Mouse (Mus musculus): ENCODE results near the gene Gm26602. TPM values are rescaled to one million over a fixed set of nuclear protein-coding genes. Genes with fewer than 3 reads are reported as not detected.

Gene Gm26602
- polyA plus RNA-seq, 1 experiment from 2014 or later, result 5.3 TPM

- Histone ChIP-seq H3K9ac (replicated peaks; ENCODE audit: low read depth, low read length) (peak overlapping the region; percentile 73; the same call in 1 of the 2 replicates), H3K4me2 (replicated peaks; ENCODE audit: low read depth, low read length) (peak overlapping the region; percentile 85), H3K9me3 (ENCODE audit: control insufficient read depth, low read depth, low read length) (no peaks in the 10 kb centered on the region), H3K36me3 (ENCODE audit: control insufficient read depth, insufficient read depth, low read length) (peaks cover 2% of the 10 kb centered on the region), H3K27ac (ENCODE audit: low read length) (no peak overlapping the region), H3K4me3 (ENCODE audit: low read depth, low read length) (peak overlapping the region; percentile 52), H3K4me1 (ENCODE audit: control insufficient read depth, insufficient read depth, low read length) (peaks cover 45% of the 10 kb centered on the region), H3K27me3 (ENCODE audit: control insufficient read depth, insufficient read depth, low read length) (peaks cover 45% of the 10 kb centered on the region)
- WGBS, result 72% methylated on average over 5 of the region's 5 CpGs
- no peak for ATAC-seq (ENCODE audit: insufficient number of reproducible peaks, insufficient read depth, low FRiP score, low read depth)
Measured at GRCm38 (mm10) chr10:79917532-79918100, 7.0 kb downstream of the Gm26602 start.

DNA sequence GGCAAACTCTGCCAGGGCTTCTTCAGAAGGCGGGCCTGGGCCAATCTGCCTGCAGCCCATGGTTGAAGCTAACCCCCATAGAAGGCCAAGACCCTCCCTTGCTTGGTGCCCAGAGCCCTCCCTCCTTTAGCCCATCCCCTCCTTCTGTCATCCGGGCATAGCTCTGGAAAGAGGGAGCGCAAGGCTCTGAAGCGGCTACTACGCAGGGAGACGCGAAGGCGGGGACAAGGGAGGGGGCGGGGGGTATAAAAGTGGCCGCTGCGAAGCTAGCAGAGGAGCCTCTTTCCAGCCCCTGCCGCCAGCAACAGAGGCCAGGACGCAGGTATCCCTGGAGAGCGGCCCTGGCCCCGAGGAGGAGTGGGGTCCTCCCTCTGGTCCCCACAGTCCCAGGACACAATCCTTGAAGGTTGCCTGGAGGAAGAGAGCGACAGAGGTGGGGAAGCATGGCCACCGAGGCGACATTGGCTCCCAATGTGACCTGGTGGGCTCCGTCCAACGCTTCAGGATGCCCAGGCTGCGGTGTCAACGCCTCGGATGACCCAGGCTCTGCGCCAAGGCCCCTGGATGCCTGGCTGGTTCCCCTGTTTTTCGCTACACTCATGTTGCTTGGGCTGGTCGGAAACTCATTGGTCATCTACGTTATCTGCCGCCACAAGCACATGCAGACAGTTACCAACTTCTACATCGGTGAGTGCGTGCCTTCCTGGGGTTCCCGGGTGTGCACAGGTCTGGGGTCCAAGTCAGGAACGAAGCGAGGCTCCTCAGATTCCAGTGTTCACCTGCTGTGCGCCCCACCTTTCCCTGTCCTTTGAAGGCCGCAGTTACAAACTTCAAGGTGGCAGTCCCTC, 7.8 kb downstream of the Gm26602 start:
- 10% methylated on average over 35 of the region's 35 CpGs for WGBS
- H3K27ac ChIP-seq (ENCODE audit: low read length), result no peak overlapping the region
- no peak overlapping the region for H3K9ac ChIP-seq (replicated peaks; ENCODE audit: low read depth, low read length)
- no peaks in the 10 kb centered on the region for H3K9me3 ChIP-seq (ENCODE audit: control insufficient read depth, low read depth, low read length)
- peaks cover 50% of the 10 kb centered on the region for H3K27me3 ChIP-seq (ENCODE audit: control insufficient read depth, insufficient read depth, low read length)
- H3K4me2 ChIP-seq (replicated peaks; ENCODE audit: low read depth, low read length), result peak overlapping the region; percentile 35
- peak overlapping the region; percentile 21 for H3K4me3 ChIP-seq (ENCODE audit: low read depth, low read length)
- H3K4me1 ChIP-seq (ENCODE audit: control insufficient read depth, insufficient read depth, low read length), result peaks cover 45% of the 10 kb centered on the region
- no peak for ATAC-seq (ENCODE audit: insufficient number of reproducible peaks, insufficient read depth, low FRiP score, low read depth)
- no peaks in the 10 kb centered on the region for H3K36me3 ChIP-seq (ENCODE audit: control insufficient read depth, insufficient read depth, low read length)

GRCm38 (mm10) chr10:79919251-79919849, 8.7 kb downstream of the Gm26602 start:
- Histone ChIP-seq H3K4me3 (ENCODE audit: low read depth, low read length) (peak overlapping the region; percentile 17), H3K4me2 (replicated peaks; ENCODE audit: low read depth, low read length) (peak overlapping the region; percentile 26), H3K27me3 (ENCODE audit: control insufficient read depth, insufficient read depth, low read length) (peaks cover 50% of the 10 kb centered on the region), H3K36me3 (ENCODE audit: control insufficient read depth, insufficient read depth, low read length) (no peaks in the 10 kb centered on the region), H3K9ac (replicated peaks; ENCODE audit: low read depth, low read length) (no peak overlapping the region), H3K4me1 (ENCODE audit: control insufficient read depth, insufficient read depth, low read length) (peaks cover 44% of the 10 kb centered on the region), H3K9me3 (ENCODE audit: control insufficient read depth, low read depth, low read length) (no peaks in the 10 kb centered on the region), H3K27ac (ENCODE audit: low read length) (no peak overlapping the region)
- no peak for ATAC-seq (ENCODE audit: insufficient number of reproducible peaks, insufficient read depth, low FRiP score, low read depth)
- WGBS, result 5% methylated on average over 21 of the region's 21 CpGs

DNA sequence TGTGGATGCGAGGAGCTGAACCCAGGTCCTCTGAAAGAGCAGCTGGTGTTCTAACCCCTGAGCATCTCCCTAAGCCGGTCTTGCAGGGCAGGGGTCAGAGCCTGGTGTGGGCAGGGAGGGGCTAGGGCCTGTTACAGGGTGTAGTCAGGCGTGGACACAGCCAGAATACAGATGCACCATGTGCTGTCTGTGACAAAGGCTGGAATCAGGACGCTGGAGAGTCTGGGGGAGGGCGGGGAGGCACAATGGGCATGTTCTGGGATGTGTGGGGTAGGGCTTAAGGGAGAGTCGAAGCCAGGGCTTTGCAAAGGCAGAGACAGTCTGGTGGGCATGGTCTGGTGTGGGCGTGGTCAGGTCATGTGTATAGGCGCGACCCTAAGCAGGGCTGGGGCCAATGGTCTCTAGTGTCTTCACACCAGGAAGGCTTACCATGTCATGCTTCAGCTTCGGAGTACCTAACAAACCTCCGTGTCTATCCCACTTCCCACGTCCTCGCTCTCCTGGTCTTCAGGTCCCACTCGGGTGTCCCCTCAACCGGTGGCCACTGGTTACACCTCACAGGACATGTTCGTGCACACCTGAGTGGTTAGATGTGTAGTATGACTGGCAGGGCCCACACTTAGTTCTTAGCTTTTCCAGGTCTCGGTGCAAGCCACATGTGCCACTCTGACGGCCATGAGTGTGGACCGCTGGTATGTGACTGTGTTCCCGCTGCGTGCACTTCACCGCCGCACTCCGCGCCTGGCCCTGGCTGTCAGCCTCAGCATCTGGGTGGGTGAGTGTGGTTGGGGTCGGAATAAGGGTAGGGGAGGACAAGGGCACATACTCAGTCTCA, 9.6 kb downstream of the Gm26602 start:
- Histone ChIP-seq H3K4me1 (ENCODE audit: control insufficient read depth, insufficient read depth, low read length) (peaks cover 35% of the 10 kb centered on the region), H3K9me3 (ENCODE audit: control insufficient read depth, low read depth, low read length) (no peaks in the 10 kb centered on the region), H3K4me3 (ENCODE audit: low read depth, low read length) (no peak overlapping the region), H3K36me3 (ENCODE audit: control insufficient read depth, insufficient read depth, low read length) (no peaks in the 10 kb centered on the region), H3K27ac (ENCODE audit: low read length) (no peak overlapping the region), H3K4me2 (replicated peaks; ENCODE audit: low read depth, low read length) (peak overlapping the region; percentile 42; the same call in 1 of the 2 replicates), H3K27me3 (ENCODE audit: control insufficient read depth, insufficient read depth, low read length) (peaks cover 50% of the 10 kb centered on the region), H3K9ac (replicated peaks; ENCODE audit: low read depth, low read length) (no peak overlapping the region)
- 17% methylated on average over 26 of the region's 26 CpGs for WGBS
- no peak for ATAC-seq (ENCODE audit: insufficient number of reproducible peaks, insufficient read depth, low FRiP score, low read depth)

DNA sequence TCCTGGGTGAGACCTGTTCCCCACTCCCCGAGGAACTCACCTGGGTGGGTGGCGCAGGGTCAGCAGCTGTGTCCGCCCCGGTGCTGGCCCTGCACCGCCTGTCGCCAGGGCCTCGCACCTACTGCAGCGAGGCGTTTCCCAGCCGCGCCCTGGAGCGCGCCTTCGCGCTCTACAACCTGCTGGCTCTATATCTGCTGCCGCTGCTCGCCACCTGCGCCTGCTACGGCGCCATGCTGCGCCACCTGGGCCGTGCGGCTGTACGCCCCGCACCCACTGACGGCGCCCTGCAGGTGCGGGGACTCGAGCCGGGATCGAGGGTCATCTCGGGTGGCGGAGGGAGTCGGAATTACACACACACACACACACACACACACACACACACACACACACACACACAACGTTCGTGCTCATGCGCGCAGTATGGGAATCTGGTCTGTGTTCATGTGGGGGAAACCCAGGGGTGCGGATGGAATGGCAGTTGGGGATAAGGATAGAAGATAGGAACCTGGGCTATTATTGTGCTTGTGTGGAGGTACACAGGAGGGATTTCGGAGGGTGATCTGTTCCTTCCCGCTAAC, 10.4 kb downstream of the Gm26602 start, which contains the start of gene R3hdm4:
TSS of gene R3hdm4 (minus strand) at position 251 of the 578 bp plus-strand sequence.
- ATAC-seq (ENCODE audit: insufficient number of reproducible peaks, insufficient read depth, low FRiP score, low read depth), result no peak
- Histone ChIP-seq H3K4me1 (ENCODE audit: control insufficient read depth, insufficient read depth, low read length) (peaks cover 33% of the 10 kb centered on the region), H3K36me3 (ENCODE audit: control insufficient read depth, insufficient read depth, low read length) (no peaks in the 10 kb centered on the region), H3K4me3 (ENCODE audit: low read depth, low read length) (peak within 1 kb of the TSS; percentile 22), H3K4me2 (replicated peaks; ENCODE audit: low read depth, low read length) (peak within 1 kb of the TSS; percentile 42), H3K27me3 (ENCODE audit: control insufficient read depth, insufficient read depth, low read length) (peaks cover 50% of the 10 kb centered on the region), H3K27ac (ENCODE audit: low read length) (no peak within 1 kb of the TSS), H3K9me3 (ENCODE audit: control insufficient read depth, low read depth, low read length) (no peaks in the 10 kb centered on the region), H3K9ac (replicated peaks; ENCODE audit: low read depth, low read length) (no peak within 1 kb of the TSS)
- WGBS, result 5% methylated on average over 41 of the region's 41 CpGs

DNA sequence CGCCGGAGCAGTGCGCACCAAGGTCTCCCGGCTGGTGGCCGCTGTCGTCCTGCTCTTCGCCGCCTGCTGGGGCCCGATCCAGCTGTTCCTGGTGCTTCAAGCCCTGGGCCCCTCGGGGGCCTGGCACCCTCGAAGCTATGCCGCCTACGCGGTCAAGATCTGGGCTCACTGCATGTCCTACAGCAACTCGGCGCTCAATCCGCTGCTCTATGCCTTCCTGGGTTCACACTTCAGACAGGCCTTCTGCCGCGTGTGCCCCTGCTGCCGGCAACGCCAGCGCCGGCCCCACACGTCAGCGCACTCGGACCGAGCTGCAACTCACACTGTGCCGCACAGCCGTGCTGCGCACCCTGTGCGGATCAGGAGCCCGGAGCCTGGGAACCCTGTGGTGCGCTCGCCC, 10.9 kb downstream of the Gm26602 start:
- peaks cover 34% of the 10 kb centered on the region; the same call in 1 of the 2 replicates for H3K4me1 ChIP-seq (ENCODE audit: control insufficient read depth, insufficient read depth, low read length)
- peaks cover 50% of the 10 kb centered on the region for H3K27me3 ChIP-seq (ENCODE audit: control insufficient read depth, insufficient read depth, low read length)
- peak overlapping the region; percentile 42 for H3K4me2 ChIP-seq (replicated peaks; ENCODE audit: low read depth, low read length)
- H3K9ac ChIP-seq (replicated peaks; ENCODE audit: low read depth, low read length), result no peak overlapping the region
- H3K9me3 ChIP-seq (ENCODE audit: control insufficient read depth, low read depth, low read length), result no peaks in the 10 kb centered on the region
- ATAC-seq (ENCODE audit: insufficient number of reproducible peaks, insufficient read depth, low FRiP score, low read depth), result no peak
- WGBS, result 2% methylated on average over 34 of the region's 34 CpGs
- H3K27ac ChIP-seq (ENCODE audit: low read length), result no peak overlapping the region
- H3K4me3 ChIP-seq (ENCODE audit: low read depth, low read length), result peak overlapping the region; percentile 22
- no peaks in the 10 kb centered on the region for H3K36me3 ChIP-seq (ENCODE audit: control insufficient read depth, insufficient read depth, low read length)

- H3K27ac ChIP-seq (ENCODE audit: low read length), result peak overlapping the region; percentile 79; the same call in 1 of the 2 replicates
- peaks cover 22% of the 10 kb centered on the region for H3K27me3 ChIP-seq (ENCODE audit: control insufficient read depth, insufficient read depth, low read length)
- no peak overlapping the region for H3K9ac ChIP-seq (replicated peaks; ENCODE audit: low read depth, low read length)
- no peak overlapping the region for H3K4me3 ChIP-seq (ENCODE audit: low read depth, low read length)
- H3K4me1 ChIP-seq (ENCODE audit: control insufficient read depth, insufficient read depth, low read length), result peaks cover 28% of the 10 kb centered on the region
- no peak for ATAC-seq (ENCODE audit: insufficient number of reproducible peaks, insufficient read depth, low FRiP score, low read depth)
- H3K36me3 ChIP-seq (ENCODE audit: control insufficient read depth, insufficient read depth, low read length), result no peaks in the 10 kb centered on the region
- no peaks in the 10 kb centered on the region for H3K9me3 ChIP-seq (ENCODE audit: control insufficient read depth, low read depth, low read length)
- WGBS, result 10% methylated on average over 29 of the region's 29 CpGs
- H3K4me2 ChIP-seq (replicated peaks; ENCODE audit: low read depth, low read length), result peak overlapping the region; percentile 83; the same call in 1 of the 2 replicates
Measured at GRCm38 (mm10) chr10:79924998-79925784, 14.5 kb downstream of the Gm26602 start.

All from stomach, embryonic 14.5 days (tissue).